Mouse (Mus musculus) kidney, embryonic 14.5 days (tissue): ENCODE measurements around the gene Olfr816. TPM values are rescaled to one million over a fixed set of nuclear protein-coding genes. Genes with fewer than 3 reads are reported as not detected.
"Not testable (repeated sequence)": the region's sequence is repeated elsewhere in the genome, so short reads cannot be mapped to it uniquely, and the experiment has no call there.

ENCODE experiments used
- ATAC-seq: fragments of 200-750 bp; cut with Nextera tagmentation; 2 replicates; pipeline ENCODE4 v1.8.0; 2017; ENCODE audit warnings: moderate number of reproducible peaks, mild to moderate bottlenecking, moderate TSS enrichment, moderate library complexity; ENCODE audit not compliant: low FRiP score, low TSS enrichment
- H3K27ac ChIP-seq: fragments of 300-500 bp; sonication (generic); 2 replicates; pipeline ENCODE4 v1.5.1; 2014; ENCODE audit warnings: low read depth, mild to moderate bottlenecking, low read length, moderate library complexity, mixed read lengths
- H3K27me3 ChIP-seq: fragments of 300-500 bp; sonication (generic); 2 replicates; pipeline ENCODE4 v1.6.1; 2014; ENCODE audit warnings: mild to moderate bottlenecking, low read length; ENCODE audit not compliant: control insufficient read depth, insufficient read depth
- H3K36me3 ChIP-seq: fragments of 300-500 bp; sonication (generic); 2 replicates; pipeline ENCODE4 v1.6.1; 2014; ENCODE audit warnings: low read length, mixed read lengths; ENCODE audit not compliant: control insufficient read depth, insufficient read depth
- H3K4me1 ChIP-seq: fragments of 300-500 bp; sonication (generic); 2 replicates; pipeline ENCODE4 v1.6.1; 2014; ENCODE audit warnings: low read length, mixed read lengths; ENCODE audit not compliant: control insufficient read depth, insufficient read depth
- H3K4me2 ChIP-seq: fragments of 300-500 bp; sonication (generic); replicated peaks from 2 replicates; pipeline ENCODE4 v1.6.1; 2014; ENCODE audit warnings: low read depth, mild to moderate bottlenecking, low read length
- H3K4me3 ChIP-seq: fragments of 300-500 bp; sonication (generic); 2 replicates; pipeline ENCODE4 v1.5.1; 2014; ENCODE audit warnings: mild to moderate bottlenecking, low read length
- H3K9ac ChIP-seq: fragments of 300-500 bp; sonication (generic); 2 replicates; pipeline ENCODE4 v1.6.1; 2014; ENCODE audit warnings: low read depth, mild to moderate bottlenecking, low read length, moderate library complexity
- H3K9me3 ChIP-seq: fragments of 300-500 bp; sonication (generic); 2 replicates; pipeline ENCODE4 v1.6.1; 2016; ENCODE audit warnings: low read length; ENCODE audit not compliant: control insufficient read depth
- WGBS: fragments of 180-500 bp; shearing (Covaris S2); extraction: QIAGEN DNeasy Blood & Tissue Kit; methylation state at CpG from one replicate; pipeline ENCODE4 v1.1.7; 2014; 5-methylcytosine and 5-hydroxymethylcytosine counted together
- polyA plus RNA-seq: library from polyadenylated mRNA; unstranded; fragments of >200 nt; fragmentation: Nextera tagmentation; extraction: Ambion mirVana; gene quantifications from 2 replicates; pipeline ENCODE4 v1.2.1, GENCODE M21; 2014

Olfr816 gene
- polyA plus RNA-seq: not detected in 2 replicates

DNA sequence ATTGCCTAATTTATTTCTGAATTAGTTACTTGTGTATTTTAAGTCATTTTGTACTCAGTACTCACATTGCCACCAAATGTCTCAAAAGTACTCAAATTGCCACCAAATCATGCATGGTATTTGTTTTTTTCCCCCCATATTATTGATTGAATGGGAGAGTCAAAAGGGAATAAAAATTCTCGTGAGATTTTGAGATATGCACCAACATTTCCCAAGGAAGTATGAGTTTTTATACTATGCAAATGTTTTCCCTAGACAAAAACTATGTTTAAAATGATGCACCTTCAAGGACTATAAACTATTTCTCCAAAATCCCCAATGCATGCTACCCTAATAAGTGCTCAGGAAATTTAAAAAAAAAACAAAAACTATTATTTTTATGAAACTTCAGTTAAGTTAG, at the start of gene Olfr816:
Gene Olfr816, minus strand, starts transcription at position 101 of the 400 bp plus-strand sequence.
- H3K4me1 ChIP-seq: no peaks in the 10 kb centered on the region
- whole genome bisulfite sequencing: 68% methylated on average over 1 of the region's 1 CpGs
- H3K36me3 ChIP-seq: no peaks in the 10 kb centered on the region
- no peak within 1 kb of the TSS for H3K27ac ChIP-seq
- no peak within 1 kb of the TSS for H3K4me3 ChIP-seq
- ATAC-seq: no peak
- H3K9me3 ChIP-seq: no peaks in the 10 kb centered on the region
- H3K4me2 ChIP-seq: no peak within 1 kb of the TSS
- no peak within 1 kb of the TSS for H3K9ac ChIP-seq
- H3K27me3 ChIP-seq: no peaks in the 10 kb centered on the region

DNA sequence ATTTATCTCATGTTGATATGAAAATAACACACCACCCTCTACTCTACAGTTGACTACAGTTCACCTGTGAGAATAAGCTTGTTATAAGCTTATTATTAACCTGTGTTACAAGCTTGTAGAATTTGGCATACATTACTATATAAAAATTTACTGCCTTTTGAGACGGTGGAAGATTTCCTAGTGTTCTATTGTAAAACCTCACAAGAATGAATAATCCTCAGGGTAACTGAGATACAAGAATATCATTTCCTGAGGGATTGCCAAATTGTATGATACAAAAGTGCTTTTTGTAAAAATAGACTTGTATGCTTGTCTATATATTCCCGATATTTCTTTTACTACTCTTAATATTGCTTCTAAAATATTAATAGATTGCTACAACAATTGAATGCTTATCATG, 33.6 kb upstream of the Olfr816 start, which contains the start of gene Olfr818:
Gene Olfr818, minus strand, starts transcription at position 101 of the 400 bp plus-strand sequence.
- no peaks in the 10 kb centered on the region for H3K9me3 ChIP-seq
- no peak for ATAC-seq
- no peaks in the 10 kb centered on the region for H3K27me3 ChIP-seq
- H3K36me3 ChIP-seq: no peaks in the 10 kb centered on the region
- H3K4me2 ChIP-seq: no peak within 1 kb of the TSS
- no peak within 1 kb of the TSS for H3K9ac ChIP-seq
- no peak within 1 kb of the TSS for H3K4me3 ChIP-seq
- no peak within 1 kb of the TSS for H3K27ac ChIP-seq
- WGBS: 89% methylated on average over 2 of the region's 2 CpGs
- no peaks in the 10 kb centered on the region for H3K4me1 ChIP-seq

DNA sequence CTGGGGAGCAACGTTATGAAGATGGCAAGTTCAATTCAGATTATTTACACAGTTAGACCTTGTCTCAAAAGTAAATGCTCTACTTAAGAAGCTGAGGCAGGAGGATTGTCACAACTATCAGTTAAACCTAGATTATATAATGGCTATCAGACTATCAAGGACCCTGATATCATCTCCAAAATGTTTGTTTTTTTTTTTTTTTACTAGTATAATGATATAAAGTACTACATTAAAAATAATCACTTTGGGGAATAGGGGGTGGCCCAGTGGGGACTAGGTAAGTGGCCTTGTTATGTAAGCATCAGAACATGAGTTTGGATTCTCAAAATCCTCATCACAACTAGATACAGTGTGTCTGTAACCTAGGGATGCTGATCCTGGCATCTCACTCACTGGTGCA, 9.6 kb downstream of the Olfr816 start, which contains the start of gene Olfr815:
Gene Olfr815, minus strand, starts transcription at position 101 of the 400 bp plus-strand sequence.
- H3K36me3 ChIP-seq, H3K27ac ChIP-seq, H3K9me3 ChIP-seq, H3K4me2 ChIP-seq, ATAC-seq, H3K9ac ChIP-seq, H3K4me3 ChIP-seq, H3K27me3 ChIP-seq, H3K4me1 ChIP-seq: not testable (repeated sequence)
- no CpG with 5 or more reads among the region's 1 CpGs for WGBS

DNA sequence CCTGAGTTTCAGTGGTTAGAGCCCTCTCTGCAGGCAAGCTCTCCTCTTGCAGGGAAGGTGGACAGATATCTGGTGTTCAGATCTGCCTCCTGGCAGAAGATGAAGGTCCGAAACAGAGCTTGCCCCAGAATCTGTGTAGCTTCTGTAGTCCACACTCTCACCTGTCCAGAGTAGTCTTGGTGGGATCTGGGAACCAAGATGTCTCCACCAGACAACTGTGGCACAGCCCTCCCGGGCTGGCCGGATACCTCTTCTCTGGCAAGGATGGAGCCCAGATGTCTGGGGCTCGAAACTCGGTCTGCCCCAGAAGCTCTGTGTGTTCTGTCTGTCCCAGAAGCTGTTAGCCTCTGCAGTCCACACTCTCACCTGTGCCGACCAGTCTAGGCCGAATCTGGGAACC, 29.5 kb downstream of the Olfr816 start:
- Histone ChIP-seq H3K9ac (no peak overlapping the region), H3K27me3 (no peaks in the 10 kb centered on the region), H3K27ac (no peak overlapping the region), H3K9me3 (no peaks in the 10 kb centered on the region), H3K4me1 (no peaks in the 10 kb centered on the region), H3K36me3 (no peaks in the 10 kb centered on the region), H3K4me2 (no peak overlapping the region), H3K4me3 (no peak overlapping the region)
- ATAC-seq: no peak
- 97% methylated on average over 7 of the region's 7 CpGs for WGBS

DNA sequence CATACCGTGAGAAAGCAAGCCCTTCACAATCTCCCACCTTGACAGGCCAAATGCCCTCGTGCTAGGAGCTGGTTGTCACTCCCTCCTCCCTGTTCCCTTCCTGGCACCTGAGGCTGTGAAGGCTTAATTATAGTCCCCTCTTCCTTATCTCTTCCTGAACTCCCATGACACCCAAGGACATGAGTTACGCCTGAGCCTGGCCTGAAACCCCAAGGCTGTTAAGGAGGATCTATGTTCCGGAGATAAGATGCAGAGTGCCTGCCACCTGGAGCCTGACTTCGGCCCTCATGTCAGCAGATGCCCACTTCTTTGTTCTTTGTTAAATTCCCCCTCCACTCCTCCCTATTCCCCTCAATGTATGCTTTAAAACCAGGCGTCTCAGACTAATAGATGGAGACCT, 29.9 kb downstream of the Olfr816 start:
- H3K9me3 ChIP-seq, H3K4me3 ChIP-seq, H3K27me3 ChIP-seq, ATAC-seq, H3K4me1 ChIP-seq, H3K4me2 ChIP-seq, H3K9ac ChIP-seq, H3K27ac ChIP-seq, H3K36me3 ChIP-seq: not testable (repeated sequence)
- 75% methylated on average over 6 of the region's 6 CpGs for WGBS

DNA sequence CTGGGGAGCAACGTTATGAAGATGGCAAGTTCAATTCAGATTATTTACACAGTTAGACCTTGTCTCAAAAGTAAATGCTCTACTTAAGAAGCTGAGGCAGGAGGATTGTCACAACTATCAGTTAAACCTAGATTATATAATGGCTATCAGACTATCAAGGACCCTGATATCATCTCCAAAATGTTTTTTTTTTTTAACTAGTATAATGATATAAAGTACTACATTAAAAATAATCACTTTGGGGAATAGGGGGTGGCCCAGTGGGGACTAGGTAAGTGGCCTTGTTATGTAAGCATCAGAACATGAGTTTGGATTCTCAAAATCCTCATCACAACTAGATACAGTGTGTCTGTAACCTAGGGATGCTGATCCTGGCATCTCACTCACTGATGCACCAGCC, 35.6 kb downstream of the Olfr816 start, which contains the start of gene Olfr814:
Gene Olfr814, minus strand, starts transcription at position 101 of the 400 bp plus-strand sequence.
- H3K4me3 ChIP-seq, H3K36me3 ChIP-seq, H3K4me1 ChIP-seq, H3K9me3 ChIP-seq, H3K27me3 ChIP-seq, ATAC-seq, H3K4me2 ChIP-seq, H3K27ac ChIP-seq, H3K9ac ChIP-seq: not testable (repeated sequence)
- no CpG with 5 or more reads among the region's 1 CpGs for WGBS

Other genes with a start within 250 kb of the Olfr816 start
- not detected in 2 replicates for gene Olfr801, start 241.7 kb downstream of the Olfr816 start, polyA plus RNA-seq
- 0.04 TPM in 1 of 2 replicates, not detected in the other for gene Olfr802, start 227.4 kb downstream of the Olfr816 start, polyA plus RNA-seq
- gene Olfr803, start 221.3 kb downstream of the Olfr816 start, polyA plus RNA-seq: not detected in 2 replicates
- gene Olfr804, start 212.4 kb downstream of the Olfr816 start, polyA plus RNA-seq: not detected in 2 replicates
- not detected in 2 replicates for gene Olfr805, start 186.2 kb downstream of the Olfr816 start, polyA plus RNA-seq
- gene Olfr806, start 173.7 kb downstream of the Olfr816 start, polyA plus RNA-seq: not detected in 2 replicates
- gene Olfr807, start 157.8 kb downstream of the Olfr816 start, polyA plus RNA-seq: not detected in 2 replicates
- gene Olfr808, start 150.1 kb downstream of the Olfr816 start, polyA plus RNA-seq: not detected in 2 replicates
- gene Olfr809, start 141.0 kb downstream of the Olfr816 start, polyA plus RNA-seq: not detected in 2 replicates
- gene Olfr810, start 120.7 kb downstream of the Olfr816 start, polyA plus RNA-seq: not detected in 2 replicates
- not detected in 2 replicates for gene Olfr811, start 111.2 kb downstream of the Olfr816 start, polyA plus RNA-seq
- not detected in 2 replicates for gene Olfr812, start 69.5 kb downstream of the Olfr816 start, polyA plus RNA-seq
- not detected in 2 replicates for gene Olfr813, start 60.2 kb downstream of the Olfr816 start, polyA plus RNA-seq
- gene Olfr814, start 35.7 kb downstream of the Olfr816 start, polyA plus RNA-seq: not detected in 2 replicates
- not detected in 2 replicates for gene Olfr815, start 9.7 kb downstream of the Olfr816 start, polyA plus RNA-seq
- not detected in 2 replicates for gene Olfr818, start 33.5 kb upstream of the Olfr816 start, polyA plus RNA-seq
- not detected in 2 replicates for gene Olfr819, start 51.7 kb upstream of the Olfr816 start, polyA plus RNA-seq
- not detected in 2 replicates for gene Olfr247, start 60.5 kb upstream of the Olfr816 start, polyA plus RNA-seq
- gene Gm10310, start 69.5 kb upstream of the Olfr816 start, polyA plus RNA-seq: not detected in 2 replicates
- gene Olfr820, start 97.0 kb upstream of the Olfr816 start, polyA plus RNA-seq: not detected in 2 replicates
- gene Olfr821, start 114.8 kb upstream of the Olfr816 start, polyA plus RNA-seq: not detected in 2 replicates
- not detected in 2 replicates for gene Olfr822, start 155.6 kb upstream of the Olfr816 start, polyA plus RNA-seq
- gene Olfr823, start 199.8 kb upstream of the Olfr816 start, polyA plus RNA-seq: not detected in 2 replicates
- not detected in 2 replicates for gene Olfr824, start 214.4 kb upstream of the Olfr816 start, polyA plus RNA-seq